Comparison of ENCODE assay signal across 8 mouse cellular contexts in the genomic region with DNA sequence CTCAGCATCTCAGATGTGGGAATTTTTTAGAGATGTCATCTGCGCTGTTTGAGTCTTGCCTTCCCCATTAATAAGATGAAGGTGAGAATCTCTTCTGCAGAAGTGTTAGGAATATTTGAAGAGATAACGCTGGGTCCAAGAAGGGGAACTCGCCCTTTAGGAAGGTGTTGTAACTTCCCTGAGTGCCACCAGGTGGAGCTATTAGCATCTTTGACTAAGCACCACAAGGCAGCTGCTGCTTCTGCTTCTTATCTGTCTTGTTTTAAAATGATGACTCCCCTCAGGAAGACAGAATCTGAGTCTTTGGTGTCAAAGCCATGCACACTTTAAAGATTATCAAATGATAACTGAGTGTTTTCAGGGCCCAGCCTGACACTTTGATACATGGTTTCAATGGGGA. TPM values are rescaled to one million over a fixed set of nuclear protein-coding genes. Genes with fewer than 3 reads are reported as not detected.
DNase-seq lines count a peak whose midpoint lies in the region; ATAC-seq and TF ChIP-seq lines count a peak whose summit lies in the region.

No protein-coding gene starts in this region.

- H3K9ac ChIP-seq in forebrain, embryonic 16.5 days (replicated peaks; ENCODE audit: low read depth, low read length): no peak overlapping the region
- H3K9ac ChIP-seq in limb, embryonic 14.5 days (ENCODE audit: low read depth, low read length, severe bottlenecking): no peak overlapping the region
- H3K9ac ChIP-seq in neural tube, embryonic 11.5 days (ENCODE audit: low read length): no peak overlapping the region

- no peak overlapping the region for H3K4me3 ChIP-seq in E14TG2a.4 (replicated peaks; ENCODE audit: low read length)
- no peak overlapping the region for H3K4me3 ChIP-seq in forebrain, embryonic 16.5 days (replicated peaks; ENCODE audit: low read length)
- no peak overlapping the region for H3K4me3 ChIP-seq in limb, embryonic 14.5 days (replicated peaks; ENCODE audit: low read length)
- H3K4me3 ChIP-seq in neural tube, embryonic 11.5 days (ENCODE audit: low read depth, low read length): no peak overlapping the region

- no peaks in the 10 kb centered on the region for H3K27me3 ChIP-seq in E14TG2a.4 (ENCODE audit: insufficient read depth, low read length)
- no peaks in the 10 kb centered on the region for H3K27me3 ChIP-seq in forebrain, embryonic 16.5 days (replicated peaks; ENCODE audit: control insufficient read depth, insufficient read depth, low read length)
- H3K27me3 ChIP-seq in limb, embryonic 14.5 days (ENCODE audit: control insufficient read depth, insufficient read depth, low read length): no peaks in the 10 kb centered on the region
- H3K27me3 ChIP-seq in neural tube, embryonic 11.5 days (ENCODE audit: control insufficient read depth, insufficient read depth, low read length): no peaks in the 10 kb centered on the region

- peaks cover 10% of the 10 kb centered on the region for H3K4me1 ChIP-seq in E14TG2a.4 (replicated peaks; ENCODE audit: low read depth, low read length)
- no peaks in the 10 kb centered on the region; the same call in 1 of the 2 replicates for H3K4me1 ChIP-seq in forebrain, embryonic 16.5 days (replicated peaks; ENCODE audit: control insufficient read depth, insufficient read depth, low read length)
- H3K4me1 ChIP-seq in limb, embryonic 14.5 days (ENCODE audit: control insufficient read depth, insufficient read depth, low read length): no peaks in the 10 kb centered on the region
- no peaks in the 10 kb centered on the region for H3K4me1 ChIP-seq in neural tube, embryonic 11.5 days (ENCODE audit: control insufficient read depth, insufficient read depth, low read length)

- ATAC-seq in forebrain, embryonic 16.5 days: peak; percentile 71
- ATAC-seq in limb, embryonic 14.5 days (ENCODE audit: low FRiP score, low read depth): no peak
- ATAC-seq in neural tube, embryonic 11.5 days (ENCODE audit: insufficient read depth, low FRiP score, low TSS enrichment): no peak

- WGBS in forebrain, embryonic 16.5 days: 10% methylated on average over 3 of the region's 3 CpGs
- 7% methylated on average over 3 of the region's 3 CpGs for WGBS in limb, embryonic 14.5 days
- WGBS in neural tube, embryonic 11.5 days: 15% methylated on average over 3 of the region's 3 CpGs

- H3K4me2 ChIP-seq in forebrain, embryonic 16.5 days (ENCODE audit: low read length): no peak overlapping the region
- H3K4me2 ChIP-seq in limb, embryonic 14.5 days (replicated peaks; ENCODE audit: low read depth, low read length, severe bottlenecking): no peak overlapping the region
- no peak overlapping the region for H3K4me2 ChIP-seq in neural tube, embryonic 11.5 days (ENCODE audit: low read depth)

- peak; percentile 74 for DNase-seq in 3T3-L1 (ENCODE audit: low read depth, low spot score)
- DNase-seq in c-Kit-positive CD71-positive TER-119-positive erythroid progenitor cells, embryonic 14.5 days (ENCODE audit: low spot score): peak; percentile 54
- peak; percentile 77 for DNase-seq in induced T-regulatory cell, adult 2 months (ENCODE audit: low read depth)
- DNase-seq in limb, embryonic 14.5 days (ENCODE audit: low spot score): peak; percentile 71
- peak; percentile 50 for DNase-seq in neural tube, embryonic 11.5 days (ENCODE audit: low spot score)
- DNase-seq in thymus, postnatal 0 days (ENCODE audit: low spot score): peak; percentile 77

- TF ChIP-seq CTCF in E14TG2a.4 (conservative IDR thresholded peaks at IDR 0.05; ENCODE audit: low read length): peak; percentile 72

- TF ChIP-seq POLR2A in limb, embryonic 14.5 days (IDR thresholded peaks at IDR 0.05; ENCODE audit: borderline replicate concordance, extremely low read depth, insufficient read depth, insufficient read length): no peak

- no peaks in the 10 kb centered on the region for H3K9me3 ChIP-seq in E14TG2a.4 (ENCODE audit: low read length)
- H3K9me3 ChIP-seq in forebrain, embryonic 16.5 days (ENCODE audit: control insufficient read depth, low read length): no peaks in the 10 kb centered on the region
- H3K9me3 ChIP-seq in limb, embryonic 14.5 days (ENCODE audit: control insufficient read depth, low read length): no peaks in the 10 kb centered on the region
- no peaks in the 10 kb centered on the region for H3K9me3 ChIP-seq in neural tube, embryonic 11.5 days (ENCODE audit: control insufficient read depth, low read length)

- H3K27ac ChIP-seq in forebrain, embryonic 16.5 days (ENCODE audit: low read length): no peak overlapping the region
- H3K27ac ChIP-seq in limb, embryonic 14.5 days (replicated peaks; ENCODE audit: low read depth, low read length): no peak overlapping the region
- no peak overlapping the region for H3K27ac ChIP-seq in neural tube, embryonic 11.5 days (ENCODE audit: low read depth, low read length)

- no peaks in the 10 kb centered on the region for H3K36me3 ChIP-seq in E14TG2a.4 (ENCODE audit: insufficient read depth, low read length)
- no peaks in the 10 kb centered on the region for H3K36me3 ChIP-seq in forebrain, embryonic 16.5 days (ENCODE audit: control insufficient read depth, insufficient read depth)
- H3K36me3 ChIP-seq in limb, embryonic 14.5 days (ENCODE audit: control insufficient read depth, insufficient read depth, low read length): no peaks in the 10 kb centered on the region
- H3K36me3 ChIP-seq in neural tube, embryonic 11.5 days (ENCODE audit: control insufficient read depth, insufficient read depth, low read length): no peaks in the 10 kb centered on the region

RNA-seq across cellular contexts. Expression of a gene that starts 15.4 kb away (rescaled TPM):
- 55.1 and 68.1 TPM in 2 replicates for polyA plus RNA-seq in forebrain, embryonic 16.5 days (2015; fragmentation: Nextera tagmentation; extraction: Ambion mirVana)
- polyA plus RNA-seq in limb, embryonic 14.5 days (2012; rRNA removed): 65.2 and 68.1 TPM in 2 replicates
- polyA plus RNA-seq in limb, embryonic 14.5 days (2014; fragmentation: Nextera tagmentation; extraction: Ambion mirVana): 57.0 and 59.7 TPM in 2 replicates
- 53.9 and 60.2 TPM in 2 replicates for polyA plus RNA-seq in neural tube, embryonic 11.5 days (2014; fragmentation: Nextera tagmentation; extraction: Ambion mirVana)
- polyA plus RNA-seq in thymus, postnatal 0 days (2015; fragmentation: Nextera tagmentation; extraction: Ambion mirVana): 84.6 and 112 TPM in 2 replicates
